Mouse (Mus musculus) brain, embryonic 14.5 days (tissue): ENCODE data around the gene Brca2.

Source experiments
- CTCF ChIP-seq: fragments of 200-500 bp; IDR thresholded peaks from 2 replicates; pipeline ENCODE4 v1.5.1; 2012; ENCODE audit warnings: inconsistent platforms, mild to moderate bottlenecking, moderate library complexity, borderline replicate concordance; ENCODE audit not compliant: insufficient read depth, insufficient read length; ENCODE audit errors: extremely low read depth
- POLR2A ChIP-seq: fragments of 200-500 bp; IDR thresholded peaks from 2 replicates; pipeline ENCODE4 v1.6.1; 2012; ENCODE audit warnings: mild to moderate bottlenecking, inconsistent platforms, borderline replicate concordance; ENCODE audit not compliant: poor library complexity, insufficient read depth, insufficient read length, severe bottlenecking; ENCODE audit errors: extremely low read depth

GRCm38 (mm10) chr5:150592186-150592903 is 69.9 kb downstream of the Brca2 start:
- TF ChIP-seq POLR2A (no peak), CTCF (no peak)
